Mouse (Mus musculus) thymus, adult 2 months (tissue): Measurements from ENCODE around the gene Deaf1.

Experiments
- CTCF ChIP-seq: fragments of 200-500 bp; IDR thresholded peaks from 2 replicates; pipeline ENCODE4 v1.5.1; 2012; ENCODE audit warnings: mild to moderate bottlenecking, control low read depth, low read length, moderate library complexity, borderline replicate concordance; ENCODE audit not compliant: control insufficient read depth, poor library complexity, insufficient read depth; ENCODE audit errors: extremely low read depth
- POLR2A ChIP-seq: fragments of 200-500 bp; IDR thresholded peaks from 2 replicates; pipeline ENCODE4 v1.6.1; 2012; ENCODE audit warnings: mild to moderate bottlenecking, low read length, control low read depth, moderate library complexity; ENCODE audit not compliant: control insufficient read depth, poor library complexity, insufficient read depth; ENCODE audit errors: extremely low read depth

DNA sequence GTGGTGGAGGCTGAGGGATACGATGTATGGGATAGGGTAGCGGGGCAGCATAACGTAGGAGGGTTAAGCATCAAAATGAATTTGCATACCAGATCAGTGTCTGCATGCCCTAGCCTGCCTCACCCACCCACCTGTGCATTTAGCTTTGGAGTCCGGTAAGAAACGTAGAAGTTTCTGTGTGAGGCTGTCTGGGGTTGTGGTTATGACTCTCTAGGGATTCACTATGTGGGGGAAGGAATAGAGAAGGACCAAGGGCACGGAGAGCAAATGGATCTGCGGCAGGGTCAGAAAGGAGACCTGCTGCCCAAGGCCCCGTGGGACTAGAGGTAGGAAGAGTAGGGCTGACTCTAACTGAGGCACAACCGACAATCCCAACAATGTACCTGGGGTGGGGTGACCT, 52.1 kb downstream of the Deaf1 start:
- TF ChIP-seq CTCF (no peak), POLR2A (no peak)
